Mouse (Mus musculus) G1E (cell line): ENCODE measurements around the gene Snrpg.

Source experiments
- CTCF ChIP-seq: IDR thresholded peaks from 2 replicates; pipeline ENCODE4 v1.5.1; 2012; ENCODE audit warnings: low read depth, low read length, inconsistent platforms, mixed read lengths
- GATA1 ChIP-seq: IDR thresholded peaks from 2 replicates; pipeline ENCODE4 v1.6.1; 2012; ENCODE audit warnings: borderline replicate concordance, low read length, inconsistent platforms, mixed read lengths
- GATA2 ChIP-seq: IDR thresholded peaks from 2 replicates; pipeline ENCODE4 v1.6.1; 2012; ENCODE audit warnings: low read depth, low read length, inconsistent platforms, borderline replicate concordance
- TAL1 ChIP-seq: conservative IDR thresholded peaks from 2 replicates; pipeline ENCODE4 v1.6.1; 2012; ENCODE audit warnings: low read depth, low read length, inconsistent platforms, mixed read lengths

- TF ChIP-seq CTCF (no peak), TAL1 (no peak), GATA1 (no peak), GATA2 (no peak)
These were observed 10.4 kb upstream of the Snrpg start for GRCm38 (mm10) chr6:86360691-86361090.
